Mouse (Mus musculus): Measurements from ENCODE around the gene Klk1b5.
"Not testable (repeated sequence)": the region's sequence is repeated elsewhere in the genome, so short reads cannot be mapped to it uniquely, and the experiment has no call there.

GRCm38 (mm10) chr7:44222335-44222734 lies 6.6 kb downstream of the Klk1b5 start:
- not testable (repeated sequence) for TF ChIP-seq GATA1, TAL1 (IDR thresholded peaks at IDR 0.05; ENCODE audit: low read length)

Measured in erythroblast, embryonic 14.5 days (primary cell).